Mouse (Mus musculus): ENCODE results near the gene Gm49354.

- no peak for TF ChIP-seq CTCF (IDR thresholded peaks at IDR 0.05; ENCODE audit: control insufficient read depth, insufficient read depth, insufficient read length)
- TF ChIP-seq MAX (IDR thresholded peaks at IDR 0.05) = no peak
- no peak for TF ChIP-seq MYOG (IDR thresholded peaks at IDR 0.05; ENCODE audit: control insufficient read depth, extremely low read depth, insufficient read length)
- TF ChIP-seq USF1 (IDR thresholded peaks at IDR 0.05; ENCODE audit: low read depth) = no peak
- no peak for TF ChIP-seq CEBPB (IDR thresholded peaks at IDR 0.05; ENCODE audit: low read depth)
Observed at GRCm38 (mm10) chr13:59798306-59798705, 16.3 kb upstream of the Gm49354 start.
